8 mouse cellular contexts compared by ENCODE assay signal in genomic region chr1:178960015-178960559, GRCm38 (mm10).
A peak's percentile ranks its signal among the peaks of the same experiment; 100 is the strongest.
DNase-seq lines count a peak whose midpoint lies in the region; ATAC-seq lines count a peak whose summit lies in the region.

No protein-coding gene starts in this region.

- DNase-seq in CD4-positive, CD25-positive, alpha-beta regulatory T cell, adult 2 months (ENCODE audit: low read depth, low spot score): peak; percentile 62
- peak; percentile 85 to 89 for DNase-seq in cerebellum, postnatal 4 days (ENCODE audit: low spot score in 2 of 2)
- peak; percentile 47 for DNase-seq in gastrocnemius, adult 18-20 months (ENCODE audit: low spot score)
- DNase-seq in left cerebral cortex, adult 8-10 months (ENCODE audit: low spot score in 2 of 2): peak; percentile 18 to 67
- peak; percentile 80 for DNase-seq in midbrain, embryonic 10.5 days (ENCODE audit: low spot score)
- peak; percentile 45 for DNase-seq in skeletal muscle tissue, adult 2 months (ENCODE audit: low read depth, low spot score)

- 0 out of 2 replicates have a peak, but pooled peaks cover 7% of the 10 kb centered on the region for H3K4me1 ChIP-seq in intestine, embryonic 15.5 days (replicated peaks)
- H3K4me1 ChIP-seq in midbrain, embryonic 10.5 days: peaks cover 9% of the 10 kb centered on the region

- no peak overlapping the region for H3K4me3 ChIP-seq in intestine, embryonic 15.5 days (replicated peaks)
- H3K4me3 ChIP-seq in midbrain, embryonic 10.5 days: no peak overlapping the region

- no peaks in the 10 kb centered on the region for H3K27me3 ChIP-seq in intestine, embryonic 15.5 days (replicated peaks)
- no peaks in the 10 kb centered on the region for H3K27me3 ChIP-seq in midbrain, embryonic 10.5 days (ENCODE audit: low read depth, poor library complexity, severe bottlenecking)

- no peak overlapping the region for H3K4me2 ChIP-seq in intestine, embryonic 15.5 days (replicated peaks)

- WGBS in intestine, embryonic 15.5 days: 38% methylated on average over 7 of the region's 7 CpGs
- WGBS in midbrain, embryonic 10.5 days: 49% methylated on average over 7 of the region's 7 CpGs

- H3K36me3 ChIP-seq in intestine, embryonic 15.5 days: no peaks in the 10 kb centered on the region
- no peaks in the 10 kb centered on the region for H3K36me3 ChIP-seq in midbrain, embryonic 10.5 days

- no peak for ATAC-seq in CD4-positive, CD25-positive, alpha-beta regulatory T cell, adult 4 months
- peak; percentile 45; the same call in 1 of the 2 replicates for ATAC-seq in intestine, embryonic 15.5 days

- H3K27ac ChIP-seq in intestine, embryonic 15.5 days: no peak overlapping the region
- H3K27ac ChIP-seq in midbrain, embryonic 10.5 days (replicated peaks): peak overlapping the region; percentile 63

- H3K9me3 ChIP-seq in intestine, embryonic 15.5 days: no peaks in the 10 kb centered on the region
- H3K9me3 ChIP-seq in midbrain, embryonic 10.5 days (replicated peaks): no peaks in the 10 kb centered on the region

- H3K9ac ChIP-seq in intestine, embryonic 15.5 days: no peak overlapping the region
